In the genomic region with DNA sequence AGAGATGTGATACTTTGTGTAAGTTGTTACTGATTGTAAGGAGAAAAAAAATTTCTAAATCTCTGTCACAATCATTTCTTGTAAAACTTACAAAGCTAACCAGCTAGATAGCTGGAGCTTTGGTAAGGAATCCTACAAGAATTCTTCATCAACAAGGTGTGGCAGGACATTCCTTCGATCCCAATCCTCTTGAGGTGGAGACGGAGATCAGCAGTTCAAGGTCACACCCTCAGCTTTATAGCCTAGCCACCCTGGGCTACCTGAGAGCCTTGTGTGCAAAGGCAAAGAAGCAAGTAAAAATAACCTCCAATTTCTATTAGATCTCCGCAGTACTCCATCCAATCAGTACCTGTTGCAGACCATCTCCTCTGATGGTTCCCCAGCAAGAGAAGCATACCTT, we compare ENCODE assay signal across 35 mouse cellular contexts.
"Had no signal": no experiment of that assay in that cellular context is flagged by ENCODE, and none has a peak within 500 bp of the region (broad histone marks: within the 10 kb centered on the region; RNA-seq: fewer than 3 reads in every experiment).

No protein-coding gene starts in this region.

- ATAC-seq: hindbrain, embryonic 16.5 days; hindbrain, postnatal 0 days; inflammation-experienced regulatory T-cells, adult 6 months; intestine, embryonic 15.5 days; intestine, embryonic 16.5 days; intestine, postnatal 0 days had no signal

- H3K27me3 ChIP-seq: heart, embryonic 15.5 days; hindbrain, embryonic 12.5 days; intestine, embryonic 15.5 days; kidney, embryonic 15.5 days had no signal

- H3K9me3 ChIP-seq: heart, embryonic 10.5 days; heart, embryonic 12.5 days; heart, embryonic 13.5 days; heart, embryonic 15.5 days; hindbrain, embryonic 10.5 days; hindbrain, embryonic 12.5 days; hindbrain, embryonic 13.5 days; hindbrain, embryonic 15.5 days; intestine, embryonic 15.5 days; kidney, embryonic 15.5 days had no signal

- H3K36me3 ChIP-seq: heart, embryonic 10.5 days; heart, embryonic 12.5 days; heart, embryonic 13.5 days; heart, embryonic 15.5 days; hindbrain, embryonic 10.5 days; hindbrain, embryonic 12.5 days; hindbrain, embryonic 13.5 days; hindbrain, embryonic 15.5 days; intestine, embryonic 15.5 days had no signal

- H3K27ac ChIP-seq: heart, embryonic 10.5 days; heart, embryonic 13.5 days; heart, embryonic 15.5 days; hindbrain, embryonic 10.5 days; hindbrain, embryonic 12.5 days; hindbrain, embryonic 13.5 days; hindbrain, embryonic 14.5 days; hindbrain, embryonic 15.5 days; hindbrain, postnatal 0 days; intestine, embryonic 15.5 days; kidney, embryonic 15.5 days; kidney, postnatal 0 days; layer of hippocampus, adult 2 months; left cerebral cortex, adult 2 months had no signal

- H3K9ac ChIP-seq: heart, embryonic 12.5 days; heart, embryonic 13.5 days; heart, embryonic 15.5 days; hindbrain, embryonic 12.5 days; hindbrain, embryonic 13.5 days; hindbrain, embryonic 14.5 days; hindbrain, embryonic 15.5 days; intestine, embryonic 15.5 days; kidney, embryonic 15.5 days had no signal

- H3K4me3 ChIP-seq: heart, embryonic 10.5 days; heart, embryonic 12.5 days; heart, embryonic 13.5 days; heart, embryonic 15.5 days; hindbrain, embryonic 10.5 days; hindbrain, embryonic 12.5 days; hindbrain, embryonic 13.5 days; hindbrain, embryonic 15.5 days; intestine, embryonic 15.5 days; kidney, embryonic 15.5 days; layer of hippocampus, adult 2 months; left cerebral cortex, adult 2 months had no signal

- H3K4me2 ChIP-seq: heart, embryonic 11.5 days; heart, embryonic 12.5 days; heart, embryonic 13.5 days; heart, embryonic 15.5 days; hindbrain, embryonic 12.5 days; hindbrain, embryonic 13.5 days; hindbrain, embryonic 14.5 days; hindbrain, embryonic 15.5 days; intestine, embryonic 15.5 days; kidney, embryonic 15.5 days had no signal

- DNase-seq: heart, postnatal 10 days; heart, postnatal 14 days; heart, postnatal 36 days; heart, postnatal 4 days; kidney, adult 11 months; kidney, adult 18-20 months; kidney, adult 2 months; kidney, adult 9 months; kidney, postnatal 10 days; kidney, postnatal 14 days; kidney, postnatal 25 days; kidney, postnatal 36 days; kidney, postnatal 4 days; layer of hippocampus, adult 9-11 months; layer of hippocampus, postnatal 36 days had no signal

- H3K4me1 ChIP-seq: heart, embryonic 10.5 days; heart, embryonic 12.5 days; heart, embryonic 13.5 days; heart, embryonic 15.5 days; hindbrain, embryonic 15.5 days; intestine, embryonic 15.5 days; kidney, embryonic 15.5 days had no signal
